Mouse (Mus musculus) T-helper 17 cell (primary cell): ENCODE measurements around the gene Tsen54.

Experiments used
- in situ Hi-C, 2 experiments: fragments of 300-600 bp; cut with MboI, MseI; formaldehyde crosslinking; loops; 1 replicate in 1 of 2; 2 replicates in 1 of 2; pipeline ENCODE4 v1.15.1; 2025; ENCODE audit warnings: high pct_unique_total_duplicates in 2 of 2

Gene Tsen54

GRCm38 (mm10) chr11:115857936-115858335 is 43.4 kb downstream of the Tsen54 start:
- in situ Hi-C loops: no loop called here

- in situ Hi-C loops: no loop called here
Observed at GRCm38 (mm10) chr11:115858354-115858753, 43.8 kb downstream of the Tsen54 start, which contains the start of gene Myo15b. TSS of gene Myo15b (plus strand) at chr11:115858406.

GRCm38 (mm10) chr11:115859143-115859945 is 44.8 kb downstream of the Tsen54 start:
- in situ Hi-C loops: no loop called here

- in situ Hi-C loops: no loop called here
Observed at GRCm38 (mm10) chr11:115863895-115864294, 49.4 kb downstream of the Tsen54 start.

GRCm38 (mm10) chr11:115869393-115869792 is 54.9 kb downstream of the Tsen54 start:
- in situ Hi-C loops: no loop called here

- in situ Hi-C loops: no loop called here
Observed at GRCm38 (mm10) chr11:115872437-115872836, 57.9 kb downstream of the Tsen54 start.
